Mouse (Mus musculus) left cerebral cortex, adult 8-10 months (tissue): ENCODE data around the gene Tbck. TPM values are rescaled to one million over a fixed set of nuclear protein-coding genes. Genes with fewer than 3 reads are reported as not detected.

Experiments used
- DNase-seq, 2 experiments: peaks; one replicate each; pipeline ENCODE4 v3.0.0; 2022; ENCODE audit warnings: low spot score in 2 of 2
- total RNA-seq, 4 experiments: library from RNA; stranded (reverse); gene quantifications; 2 replicates each; pipeline ENCODE4 v1.2.4; 2022

Tbck gene
- total RNA-seq, 4 experiments from 2014 or later, result 27.9 to 36.1 (median 32.8) TPM

GRCm38 (mm10) chr3:132831179-132831873 is 147.4 kb downstream of the Tbck start:
- DNase-seq, result no peak

- DNase-seq, result no peak
These were observed 151.3 kb downstream of the Tbck start for GRCm38 (mm10) chr3:132835118-132835794.

GRCm38 (mm10) chr3:132837134-132837533 is 153.2 kb downstream of the Tbck start:
- DNase-seq, result no peak

- no peak for DNase-seq
These were observed 154.9 kb downstream of the Tbck start for GRCm38 (mm10) chr3:132838656-132839417.

GRCm38 (mm10) chr3:132839516-132839915 is 155.6 kb downstream of the Tbck start:
- no peak for DNase-seq

GRCm38 (mm10) chr3:132842676-132843075 is 158.7 kb downstream of the Tbck start:
- DNase-seq, result no peak

GRCm38 (mm10) chr3:132849669-132850068 is 165.7 kb downstream of the Tbck start:
- DNase-seq, result no peak

GRCm38 (mm10) chr3:132850431-132850830 is 166.5 kb downstream of the Tbck start:
- no peak for DNase-seq

- DNase-seq, result no peak
These were observed 167.5 kb downstream of the Tbck start for GRCm38 (mm10) chr3:132851417-132851816.

- DNase-seq, result no peak
These were observed 168.1 kb downstream of the Tbck start for GRCm38 (mm10) chr3:132851841-132852728.

GRCm38 (mm10) chr3:132854271-132854670 is 170.3 kb downstream of the Tbck start:
- no peak for DNase-seq

- no peak for DNase-seq
These were observed 171.7 kb downstream of the Tbck start for GRCm38 (mm10) chr3:132855458-132856212.

GRCm38 (mm10) chr3:132856651-132857050 is 172.7 kb downstream of the Tbck start:
- DNase-seq, result no peak

GRCm38 (mm10) chr3:132858849-132859248 is 174.9 kb downstream of the Tbck start:
- no peak for DNase-seq

- no peak for DNase-seq
These were observed 175.6 kb downstream of the Tbck start for GRCm38 (mm10) chr3:132859573-132859972.

GRCm38 (mm10) chr3:132860796-132861195 is 176.9 kb downstream of the Tbck start:
- no peak for DNase-seq

GRCm38 (mm10) chr3:132863843-132864242 is 179.9 kb downstream of the Tbck start:
- no peak for DNase-seq

GRCm38 (mm10) chr3:132864329-132864919 is 180.5 kb downstream of the Tbck start:
- DNase-seq, result no peak

GRCm38 (mm10) chr3:132864986-132865385 is 181.0 kb downstream of the Tbck start:
- no peak for DNase-seq

GRCm38 (mm10) chr3:132865596-132865995 is 181.7 kb downstream of the Tbck start:
- DNase-seq, result no peak
